Mouse (Mus musculus): Measurements from ENCODE around the gene Rps5.
"Not testable (repeated sequence)": the region's sequence is repeated elsewhere in the genome, so short reads cannot be mapped to it uniquely, and the experiment has no call there.

Gene Rps5

GRCm38 (mm10) chr7:12927693-12928589 lies 5.9 kb downstream of the Rps5 start:
- DNase-seq = no peak

GRCm38 (mm10) chr7:12933615-12934140 lies 11.6 kb downstream of the Rps5 start:
- no peak for DNase-seq

GRCm38 (mm10) chr7:12934808-12935207 lies 12.7 kb downstream of the Rps5 start:
- DNase-seq = no peak

GRCm38 (mm10) chr7:12937254-12937803 lies 15.2 kb downstream of the Rps5 start:
- not testable (repeated sequence) for DNase-seq

GRCm38 (mm10) chr7:12940599-12940998 lies 18.5 kb downstream of the Rps5 start:
- DNase-seq = no peak

- DNase-seq = no peak
Observed at GRCm38 (mm10) chr7:12943488-12943887, 21.4 kb downstream of the Rps5 start.

- peak; percentile 98 for DNase-seq
Observed at GRCm38 (mm10) chr7:12949032-12949871, 27.2 kb downstream of the Rps5 start.

GRCm38 (mm10) chr7:12949872-12950229 lies 27.8 kb downstream of the Rps5 start:
- no peak for DNase-seq

GRCm38 (mm10) chr7:12954896-12955295 lies 32.8 kb downstream of the Rps5 start:
- DNase-seq = no peak

GRCm38 (mm10) chr7:12957511-12957910 lies 35.4 kb downstream of the Rps5 start:
- DNase-seq = no peak

- DNase-seq = no peak
Observed at GRCm38 (mm10) chr7:12958948-12959347, 36.9 kb downstream of the Rps5 start.

- no peak for DNase-seq
Observed at GRCm38 (mm10) chr7:12959718-12960117, 37.6 kb downstream of the Rps5 start.

GRCm38 (mm10) chr7:12961511-12962141 lies 39.5 kb downstream of the Rps5 start:
- peak; percentile 48 for DNase-seq

- peak; percentile 92 for DNase-seq
Observed at GRCm38 (mm10) chr7:12965678-12966091, 43.6 kb downstream of the Rps5 start, which contains the start of gene Zfp324. Zfp324 (plus strand) TSS chr7:12965838.

GRCm38 (mm10) chr7:12966104-12966845 lies 44.2 kb downstream of the Rps5 start:
- peak; percentile 64 for DNase-seq

- DNase-seq = no peak
Observed at GRCm38 (mm10) chr7:12970906-12971305, 48.8 kb downstream of the Rps5 start.
